Mouse (Mus musculus) liver, embryonic 16.5 days (tissue): ENCODE data around the gene Zfp78. TPM values are rescaled to one million over a fixed set of nuclear protein-coding genes. Genes with fewer than 3 reads are reported as not detected.

Source experiments
- ATAC-seq: fragments of 200-750 bp; cut with Nextera tagmentation; 2 replicates; pipeline ENCODE4 v1.8.0; 2017; ENCODE audit warnings: low read depth, mild to moderate bottlenecking, moderate number of reproducible peaks, moderate library complexity
- H3K27ac ChIP-seq: fragments of 300-500 bp; sonication (generic); 2 replicates; pipeline ENCODE4 v1.5.1; 2014; ENCODE audit warnings: mild to moderate bottlenecking, low read length
- H3K27me3 ChIP-seq: fragments of 300-500 bp; sonication (generic); 2 replicates; pipeline ENCODE4 v1.6.1; 2014; ENCODE audit warnings: low read depth, low read length, mixed read lengths; ENCODE audit not compliant: control insufficient read depth, insufficient read depth
- H3K36me3 ChIP-seq: fragments of 300-500 bp; sonication (generic); 2 replicates; pipeline ENCODE4 v1.6.1; 2014; ENCODE audit warnings: mild to moderate bottlenecking; ENCODE audit not compliant: control insufficient read depth, insufficient read depth
- H3K4me1 ChIP-seq: fragments of 300-500 bp; sonication (generic); 2 replicates; pipeline ENCODE4 v1.6.1; 2014; ENCODE audit warnings: low read depth, low read length, mixed read lengths; ENCODE audit not compliant: control insufficient read depth
- H3K4me2 ChIP-seq: fragments of 300-500 bp; sonication (generic); 2 replicates; pipeline ENCODE4 v1.6.1; 2014; ENCODE audit warnings: low read depth, low read length, mixed read lengths
- H3K4me3 ChIP-seq: fragments of 300-500 bp; sonication (generic); 2 replicates; pipeline ENCODE4 v1.5.1; 2014; ENCODE audit warnings: low read depth, mild to moderate bottlenecking, low read length
- H3K9ac ChIP-seq: fragments of 300-500 bp; sonication (generic); 2 replicates; pipeline ENCODE4 v1.6.1; 2014; ENCODE audit warnings: low read depth, low read length
- H3K9me3 ChIP-seq: fragments of 300-500 bp; sonication (generic); replicated peaks from 2 replicates; pipeline ENCODE4 v1.6.1; 2016; ENCODE audit warnings: low read length; ENCODE audit not compliant: control insufficient read depth
- WGBS: fragments of 180-500 bp; shearing (Covaris S2); extraction: QIAGEN DNeasy Blood & Tissue Kit; methylation state at CpG from one replicate; pipeline ENCODE4 v1.1.7; 2014; ENCODE audit not compliant: insufficient replicate concordance; 5-methylcytosine and 5-hydroxymethylcytosine counted together
- polyA plus RNA-seq: library from polyadenylated mRNA; unstranded; fragments of >200 nt; fragmentation: Nextera tagmentation; extraction: Ambion mirVana; gene quantifications from 2 replicates; pipeline ENCODE4 v1.2.1, GENCODE M21; 2015

The Zfp78 gene
- 0.84 TPM in 2 replicates for polyA plus RNA-seq

DNA sequence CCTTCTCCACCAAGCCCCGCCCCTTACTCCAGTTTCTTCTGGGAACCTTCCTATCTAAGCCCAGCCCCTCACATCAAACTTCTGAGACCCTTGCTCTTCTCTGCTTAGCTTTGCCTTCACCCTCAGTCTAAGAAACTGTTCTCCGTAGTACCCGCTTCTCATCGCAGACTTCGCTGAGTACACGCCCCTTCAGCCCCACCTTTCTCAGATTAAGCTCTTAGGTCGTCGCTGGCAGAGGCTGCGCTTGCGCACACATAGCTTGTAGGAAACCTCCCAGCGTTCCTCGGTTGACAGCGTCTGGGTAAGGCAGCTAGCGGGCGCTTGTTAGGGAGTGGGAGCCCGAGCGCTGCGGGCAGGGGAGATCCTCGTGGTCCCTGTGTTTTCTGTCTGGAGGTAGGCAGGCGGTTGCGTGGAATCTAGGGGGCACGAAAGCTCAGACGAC lies at the start of gene Zfp78:
Zfp78 (plus strand) TSS at position 234 of the 442 bp plus-strand sequence.
- peak; percentile 73 for ATAC-seq
- no peaks in the 10 kb centered on the region for H3K36me3 ChIP-seq
- H3K4me1 ChIP-seq = peaks cover 53% of the 10 kb centered on the region
- no peaks in the 10 kb centered on the region for H3K27me3 ChIP-seq
- H3K4me3 ChIP-seq = peak within 1 kb of the TSS; percentile 71
- H3K9me3 ChIP-seq = no peaks in the 10 kb centered on the region
- H3K9ac ChIP-seq = peak within 1 kb of the TSS; percentile 69
- H3K4me2 ChIP-seq = peak within 1 kb of the TSS; percentile 80
- WGBS = under 1% methylated on average over 23 of the region's 23 CpGs
- H3K27ac ChIP-seq = peak within 1 kb of the TSS; percentile 59

DNA sequence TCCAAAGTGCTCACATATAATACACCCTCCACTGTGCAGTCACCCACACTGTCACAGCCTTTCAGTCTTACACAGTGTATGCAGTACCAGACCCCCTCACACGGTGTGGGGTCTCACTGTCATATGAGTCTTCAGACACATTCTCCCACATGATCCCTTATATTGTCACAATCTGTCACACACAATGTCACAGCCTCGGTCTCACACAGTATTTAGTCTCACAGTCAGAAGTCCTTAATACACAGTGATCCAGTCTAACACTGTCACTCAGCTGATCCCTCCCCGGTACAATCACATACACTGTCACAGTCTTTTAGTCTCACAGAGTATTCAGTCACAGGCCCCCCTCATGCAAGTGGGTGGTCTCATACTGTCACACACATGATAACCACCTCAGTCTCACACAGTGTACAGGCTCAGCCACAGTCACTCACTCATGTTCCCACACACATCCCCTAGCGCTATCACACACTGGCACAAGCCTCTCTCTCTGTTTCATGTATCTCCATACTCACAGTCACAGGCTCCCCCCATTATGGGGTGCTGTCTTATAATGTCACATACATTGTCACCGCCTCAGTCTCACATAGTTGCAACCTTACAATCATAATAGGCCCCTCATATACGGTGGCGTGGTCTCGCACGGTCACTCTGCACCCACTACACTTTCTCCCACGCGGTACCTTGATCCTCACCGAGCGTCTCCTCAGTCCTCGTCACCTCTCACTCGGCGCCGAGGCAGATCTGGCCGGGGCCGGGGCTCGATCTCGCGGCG lies 32.4 kb upstream of the Zfp78 start:
- ATAC-seq = peak; percentile 53
- Histone ChIP-seq H3K9me3 (no peaks in the 10 kb centered on the region), H3K4me3 (peak overlapping the region; percentile 57), H3K4me1 (peaks cover 4% of the 10 kb centered on the region), H3K27me3 (no peaks in the 10 kb centered on the region), H3K27ac (no peak overlapping the region), H3K4me2 (peak overlapping the region; percentile 70), H3K36me3 (no peaks in the 10 kb centered on the region), H3K9ac (peak overlapping the region; percentile 66)
- 13% methylated on average over 23 of the region's 23 CpGs for WGBS

DNA sequence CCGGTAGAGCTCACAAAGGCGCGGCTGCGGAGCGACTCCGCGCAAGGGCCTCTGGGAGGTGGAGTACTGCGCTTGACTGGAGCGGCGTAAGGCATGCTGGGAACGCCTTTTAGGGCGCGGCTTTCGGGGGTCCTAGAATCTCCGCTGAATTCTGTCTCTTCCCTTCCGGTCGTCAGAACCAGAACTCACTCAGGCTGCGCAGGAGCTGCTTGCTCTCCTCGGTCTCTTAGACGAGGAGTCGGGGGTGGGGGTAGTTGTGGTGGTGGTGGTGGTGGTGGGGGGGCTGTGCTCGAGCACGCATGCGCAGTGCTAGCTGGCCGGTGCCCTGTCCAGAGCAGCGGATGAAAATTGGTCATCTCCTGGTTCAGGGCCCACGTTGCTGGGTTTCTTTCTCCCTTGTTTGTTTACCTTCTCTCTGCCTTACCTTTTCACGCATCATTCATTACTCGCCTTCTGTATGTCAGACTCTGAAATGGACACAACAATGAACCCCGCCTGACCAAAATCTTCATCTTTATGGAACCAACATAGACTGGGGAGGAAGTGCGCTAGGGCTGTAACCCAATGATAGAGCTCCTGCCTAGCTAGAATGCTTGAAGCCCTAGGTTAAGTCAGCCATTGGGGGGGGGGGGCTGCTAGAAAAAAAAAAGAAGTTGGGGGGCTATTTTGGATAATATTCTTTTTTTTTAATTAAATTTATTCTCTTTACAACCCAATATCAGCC lies 31.7 kb upstream of the Zfp78 start, which contains the start of gene Zfp583:
Zfp583 (minus strand) TSS at position 53 of the 724 bp plus-strand sequence.
- no peaks in the 10 kb centered on the region for H3K27me3 ChIP-seq
- WGBS = 4% methylated on average over 31 of the region's 31 CpGs
- H3K9ac ChIP-seq = peak within 1 kb of the TSS; percentile 66
- no peak within 1 kb of the TSS for H3K27ac ChIP-seq
- no peaks in the 10 kb centered on the region for H3K36me3 ChIP-seq
- peak; percentile 94 for ATAC-seq
- H3K9me3 ChIP-seq = no peaks in the 10 kb centered on the region
- peak within 1 kb of the TSS; percentile 57 for H3K4me3 ChIP-seq
- H3K4me2 ChIP-seq = peak within 1 kb of the TSS; percentile 70
- peaks cover 4% of the 10 kb centered on the region for H3K4me1 ChIP-seq

DNA sequence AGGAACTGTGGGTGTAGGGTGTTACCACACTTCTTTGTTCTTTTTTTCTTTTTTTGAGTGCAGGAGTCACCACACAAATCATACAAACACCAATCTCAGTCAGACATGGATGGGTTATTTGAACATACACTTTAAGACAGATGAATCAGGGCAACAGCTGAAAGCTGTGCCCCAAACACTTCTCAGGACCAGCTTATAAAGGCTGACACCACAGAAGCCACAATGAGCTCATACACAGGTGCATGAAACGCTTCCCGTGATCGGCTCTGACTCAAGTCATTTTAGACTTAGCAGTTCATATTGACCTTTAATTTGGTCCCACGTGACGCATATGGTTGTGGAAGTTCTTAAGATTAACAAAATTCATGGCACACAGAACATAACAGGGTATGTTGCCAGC lies 23.2 kb upstream of the Zfp78 start:
- WGBS = 62% methylated on average over 5 of the region's 5 CpGs
- Histone ChIP-seq H3K4me2 (no peak overlapping the region), H3K9ac (no peak overlapping the region), H3K4me3 (no peak overlapping the region), H3K27ac (no peak overlapping the region), H3K4me1 (no peaks in the 10 kb centered on the region), H3K9me3 (no peaks in the 10 kb centered on the region), H3K27me3 (no peaks in the 10 kb centered on the region), H3K36me3 (no peaks in the 10 kb centered on the region)
- ATAC-seq = no peak

DNA sequence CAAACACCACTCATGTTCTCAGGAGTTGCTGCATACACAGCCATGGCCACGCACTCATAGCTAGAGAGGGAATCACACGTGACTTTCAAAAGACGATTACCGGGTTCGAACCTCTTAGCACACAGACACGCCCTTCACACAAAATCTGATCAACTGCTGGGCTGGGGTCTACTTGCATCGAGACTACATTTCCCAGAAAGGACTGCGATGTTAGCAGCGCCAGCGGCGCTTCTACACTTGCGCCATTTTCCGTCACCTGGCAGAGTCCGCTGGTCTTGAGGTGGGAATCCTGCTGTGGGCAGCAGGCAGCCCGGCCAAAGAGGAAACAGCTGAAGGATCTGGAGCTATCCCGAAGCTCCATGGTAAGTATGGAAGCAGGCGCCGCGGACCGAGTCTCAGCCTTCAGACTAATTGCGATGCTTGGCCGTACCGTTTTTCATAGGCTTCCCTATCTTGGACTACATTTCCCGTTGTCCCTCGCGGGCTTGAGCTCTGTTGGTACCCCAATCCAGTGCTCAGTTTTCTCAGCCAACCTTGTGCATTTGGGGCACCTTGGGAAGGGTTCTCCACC lies 19.5 kb upstream of the Zfp78 start, which contains the start of gene Gm3854:
Gm3854 (plus strand) TSS at position 259 of the 571 bp plus-strand sequence.
- Histone ChIP-seq H3K27ac (no peak within 1 kb of the TSS), H3K4me1 (no peaks in the 10 kb centered on the region), H3K9me3 (no peaks in the 10 kb centered on the region), H3K4me3 (peak within 1 kb of the TSS; percentile 68), H3K9ac (peak within 1 kb of the TSS; percentile 58), H3K27me3 (no peaks in the 10 kb centered on the region), H3K36me3 (no peaks in the 10 kb centered on the region), H3K4me2 (peak within 1 kb of the TSS; percentile 66)
- WGBS = under 1% methylated on average over 26 of the region's 26 CpGs
- ATAC-seq = peak; percentile 69

DNA sequence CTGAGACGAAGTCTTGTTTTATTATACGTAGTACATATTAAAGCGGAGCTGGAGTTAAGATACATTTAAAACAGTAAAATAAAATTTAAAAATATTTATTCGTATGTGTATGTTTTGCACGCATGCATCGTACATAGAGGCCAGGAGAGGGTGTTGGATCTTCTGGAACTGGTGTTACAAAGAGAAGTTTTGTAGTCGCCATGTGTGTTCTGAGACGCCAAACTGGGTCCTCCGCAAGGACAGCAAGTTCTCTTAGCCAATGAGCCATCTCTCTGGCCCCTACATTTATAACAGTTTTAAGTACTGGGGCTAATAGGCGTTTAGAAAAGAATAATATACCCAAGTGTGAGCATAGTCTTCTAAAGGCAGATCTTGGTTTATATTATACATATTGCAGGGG lies 19.0 kb upstream of the Zfp78 start:
- ATAC-seq = no peak
- 30% methylated on average over 10 of the region's 10 CpGs for WGBS
- peak overlapping the region; percentile 58; the same call in 1 of the 2 replicates for H3K9ac ChIP-seq
- H3K4me3 ChIP-seq = peak overlapping the region; percentile 68
- no peaks in the 10 kb centered on the region for H3K9me3 ChIP-seq
- H3K4me1 ChIP-seq = no peaks in the 10 kb centered on the region
- peak overlapping the region; percentile 66 for H3K4me2 ChIP-seq
- H3K27ac ChIP-seq = no peak overlapping the region
- no peaks in the 10 kb centered on the region for H3K27me3 ChIP-seq
- no peaks in the 10 kb centered on the region for H3K36me3 ChIP-seq

DNA sequence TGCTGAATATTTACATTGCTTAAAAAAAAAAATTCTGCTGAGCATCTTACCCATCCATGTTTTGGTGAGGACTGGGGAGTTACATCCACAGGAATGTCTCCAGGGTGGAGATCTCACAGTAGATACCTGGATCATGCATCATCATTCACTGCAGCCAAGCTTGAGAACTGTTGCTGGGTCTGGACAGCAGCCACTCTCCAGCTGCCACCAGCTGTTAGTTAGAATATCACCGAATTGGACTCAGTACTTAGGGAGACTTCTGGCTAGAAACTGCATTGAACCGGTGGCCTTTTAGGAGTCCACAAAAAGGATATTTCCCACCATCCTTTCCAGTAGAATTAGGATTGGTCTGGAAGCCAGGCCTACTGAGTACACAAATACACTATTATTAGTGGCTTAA lies 5.0 kb upstream of the Zfp78 start:
- Histone ChIP-seq H3K27me3 (no peaks in the 10 kb centered on the region), H3K4me1 (peaks cover 25% of the 10 kb centered on the region), H3K9me3 (no peaks in the 10 kb centered on the region), H3K4me2 (no peak overlapping the region), H3K27ac (no peak overlapping the region), H3K4me3 (no peak overlapping the region), H3K9ac (no peak overlapping the region), H3K36me3 (no peaks in the 10 kb centered on the region)
- 54% methylated on average over 2 of the region's 2 CpGs for WGBS
- ATAC-seq = no peak

DNA sequence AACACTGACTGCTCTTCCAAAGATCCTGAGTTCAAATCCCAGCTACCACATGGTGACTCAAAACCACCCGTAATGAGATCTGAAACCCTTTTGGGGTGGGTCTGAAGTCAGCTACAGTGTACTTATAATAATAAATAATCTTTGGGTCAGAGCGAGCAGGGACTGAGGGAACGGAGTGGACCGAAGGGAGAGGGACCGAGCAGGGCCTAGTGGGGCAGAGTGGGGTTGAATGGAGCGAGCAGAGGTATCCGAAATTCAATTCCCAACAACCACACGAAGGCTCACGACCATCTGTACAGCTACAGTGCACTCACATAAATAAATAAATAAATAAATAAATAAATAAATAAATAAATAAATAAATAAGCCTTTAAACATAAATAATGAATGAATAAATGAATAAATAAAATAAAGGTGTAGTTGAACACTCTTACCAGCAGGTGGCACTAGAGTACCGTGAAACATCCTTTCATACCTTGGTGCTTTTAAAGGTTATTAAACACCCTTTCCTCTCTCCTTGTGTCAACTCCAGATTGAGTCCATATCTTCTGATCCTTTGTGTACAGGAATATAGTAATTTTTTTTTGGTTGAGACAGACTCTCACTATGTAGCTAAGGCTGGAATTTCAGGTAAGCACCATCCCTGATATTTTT lies 4.0 kb upstream of the Zfp78 start:
- H3K27me3 ChIP-seq = no peaks in the 10 kb centered on the region
- peaks cover 31% of the 10 kb centered on the region for H3K4me1 ChIP-seq
- no peak overlapping the region for H3K27ac ChIP-seq
- H3K4me3 ChIP-seq = no peak overlapping the region
- no peaks in the 10 kb centered on the region for H3K36me3 ChIP-seq
- H3K4me2 ChIP-seq = no peak overlapping the region
- 48% methylated on average over 10 of the region's 10 CpGs for WGBS
- no peak overlapping the region for H3K9ac ChIP-seq
- ATAC-seq = no peak
- no peaks in the 10 kb centered on the region for H3K9me3 ChIP-seq
